Mouse (Mus musculus): ENCODE data around the gene R3hdm2.

DNA sequence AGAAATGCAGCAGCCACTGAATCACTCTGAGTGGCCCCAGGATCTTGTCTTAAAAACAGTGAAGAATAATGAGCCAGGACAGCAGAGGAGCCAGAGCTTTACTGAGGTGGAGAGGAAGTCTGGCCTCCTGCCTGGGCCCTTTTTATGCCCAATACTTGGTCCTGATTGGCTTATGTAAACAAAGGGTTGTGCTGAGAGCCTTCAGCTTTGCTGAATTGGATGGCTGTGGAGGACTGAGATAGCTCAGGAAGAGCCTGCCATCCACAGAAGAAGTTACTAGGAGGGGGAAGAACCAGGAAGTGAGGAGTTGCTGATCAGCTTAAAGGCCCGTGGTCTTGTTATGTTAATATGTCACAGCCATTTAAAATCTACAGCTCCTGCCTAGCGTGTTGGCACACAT, 46.5 kb downstream of the R3hdm2 start:
- TF ChIP-seq CTCF (IDR thresholded peaks at IDR 0.05; ENCODE audit: borderline replicate concordance, insufficient read depth, low read length), result no peak
- TF ChIP-seq POLR2A (IDR thresholded peaks at IDR 0.05; ENCODE audit: low read depth, low read length), result no peak
